Mouse (Mus musculus) thymus, adult 2 months (tissue): ENCODE measurements at regions not wholly inside any gene's neighbourhood (a gene's known extent, or its start where the extent isn't known, plus 50 kb on each side); places are given as distances from the start of the nearest gene placed in this dataset.

ENCODE experiments used
- CTCF ChIP-seq: fragments of 200-500 bp; IDR thresholded peaks from 2 replicates; pipeline ENCODE4 v1.5.1; 2012; ENCODE audit warnings: mild to moderate bottlenecking, control low read depth, low read length, moderate library complexity, borderline replicate concordance; ENCODE audit not compliant: control insufficient read depth, poor library complexity, insufficient read depth; ENCODE audit errors: extremely low read depth
- POLR2A ChIP-seq: fragments of 200-500 bp; IDR thresholded peaks from 2 replicates; pipeline ENCODE4 v1.6.1; 2012; ENCODE audit warnings: mild to moderate bottlenecking, low read length, control low read depth, moderate library complexity; ENCODE audit not compliant: control insufficient read depth, poor library complexity, insufficient read depth; ENCODE audit errors: extremely low read depth

DNA sequence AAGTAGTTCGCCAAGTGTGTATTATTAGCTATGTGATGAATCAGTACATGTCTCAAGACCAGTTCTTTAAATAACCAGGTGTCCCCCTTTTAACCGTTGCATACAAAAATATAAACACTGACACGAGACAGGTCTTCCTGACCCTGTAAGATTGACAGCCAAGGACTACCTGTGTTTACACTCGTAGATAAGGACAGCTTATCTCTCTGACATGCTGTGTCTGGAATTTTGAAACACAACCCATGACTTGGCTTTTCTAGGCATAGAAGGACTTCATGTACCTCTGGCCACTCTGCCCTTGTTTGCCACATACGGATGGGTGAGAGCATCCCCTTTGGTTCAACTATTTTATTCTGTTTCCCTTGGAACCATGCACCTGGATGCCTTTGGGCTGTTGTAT is 364.0 kb downstream of the Cog6 start:
- TF ChIP-seq CTCF (no peak), POLR2A (no peak)
